Mouse (Mus musculus): ENCODE measurements around the gene Leap2.

GRCm38 (mm10) chr11:53423036-53423435 is at the start of gene Leap2:
- TF ChIP-seq CTCF (IDR thresholded peaks at IDR 0.05; ENCODE audit: borderline replicate concordance, control insufficient read depth, extremely low read depth, insufficient read depth, low read length, poor library complexity) (no peak), POLR2A (IDR thresholded peaks at IDR 0.05; ENCODE audit: control insufficient read depth, extremely low read depth, insufficient read depth, low read length, poor library complexity) (no peak)

Data from thymus, adult 2 months (tissue).